Mouse (Mus musculus): ENCODE results near the gene Sf3b4. TPM values are rescaled to one million over a fixed set of nuclear protein-coding genes. Genes with fewer than 3 reads are reported as not detected.
"Not testable (repeated sequence)": the region's sequence is repeated elsewhere in the genome, so short reads cannot be mapped to it uniquely, and the experiment has no call there.

Sf3b4 gene
- polyA plus RNA-seq, 1 experiment from 2014 or later = 128 TPM

DNA sequence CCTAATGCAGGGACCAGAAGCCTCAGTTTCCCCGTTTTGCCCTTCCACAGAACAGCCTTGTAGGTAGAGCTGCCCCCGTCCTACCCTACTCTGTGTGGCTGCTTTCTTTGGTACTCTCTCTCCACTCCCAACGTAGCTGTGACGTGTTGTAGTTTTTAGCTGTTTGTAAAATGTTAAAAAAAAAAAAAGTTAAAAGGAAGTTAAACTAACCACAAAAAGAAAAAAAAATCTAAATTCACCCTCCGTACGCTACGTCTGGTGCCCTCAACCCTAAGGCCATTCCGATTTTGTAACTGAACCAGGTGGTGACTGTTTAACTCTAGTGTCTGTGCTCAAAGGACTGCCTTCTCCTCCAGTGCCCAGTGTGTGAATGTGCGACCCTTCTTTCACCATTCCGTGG is 22.8 kb downstream of the Sf3b4 start:
- Histone ChIP-seq H3K4me3 (replicated peaks; ENCODE audit: low read depth, low read length) (no peak overlapping the region), H3K27ac (no peak overlapping the region), H3K9ac (ENCODE audit: low read depth, low read length) (no peak overlapping the region), H3K4me1 (replicated peaks; ENCODE audit: insufficient read depth, low read length) (peaks cover 12% of the 10 kb centered on the region), H3K36me3 (ENCODE audit: insufficient read depth, low read length) (no peaks in the 10 kb centered on the region), H3K27me3 (ENCODE audit: insufficient read depth, low read length) (no peaks in the 10 kb centered on the region), H3K9me3 (replicated peaks; ENCODE audit: low read length) (no peaks in the 10 kb centered on the region), H3K4me2 (ENCODE audit: low read length) (no peak overlapping the region)
- DNase-seq (ENCODE audit: low spot score) = no peak
- TF ChIP-seq CTCF (IDR thresholded peaks at IDR 0.05; ENCODE audit: low read depth) = no peak
- 87% methylated on average over 10 of the region's 10 CpGs for WGBS
- ATAC-seq (replicated peaks; ENCODE audit: low FRiP score, low read depth) = no peak

DNA sequence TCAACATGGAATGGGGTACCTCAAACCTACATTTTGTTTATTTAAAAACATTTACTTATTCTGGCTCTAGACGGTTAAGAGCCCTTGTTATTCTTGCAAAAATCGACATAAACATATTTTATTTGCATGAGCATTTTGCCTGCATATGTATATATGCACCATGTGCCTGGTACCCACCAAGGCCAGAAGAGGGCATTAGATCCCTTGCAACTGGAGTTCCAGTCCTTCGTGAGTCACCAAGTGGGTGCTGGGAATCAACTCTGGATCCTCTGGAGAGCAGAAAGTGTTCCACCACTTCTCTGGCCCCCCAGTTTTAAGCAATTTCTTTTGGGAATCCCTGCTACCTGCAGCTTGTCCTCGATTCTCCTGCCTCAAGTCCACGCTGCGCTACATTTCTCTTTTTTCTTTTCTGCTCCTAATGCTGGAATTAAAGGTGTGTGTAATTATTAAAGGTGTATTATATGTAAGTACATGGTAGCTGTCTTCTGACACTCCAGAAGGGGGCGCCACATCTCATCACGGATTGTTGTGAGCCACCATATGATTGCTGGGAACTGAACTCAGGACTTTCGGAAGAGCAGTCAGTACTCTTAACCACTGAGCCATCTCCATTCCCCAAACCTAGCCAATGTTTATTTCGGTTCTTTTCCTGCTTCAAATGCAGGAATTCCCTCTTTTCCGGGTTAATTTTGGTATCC is 23.6 kb downstream of the Sf3b4 start:
- Histone ChIP-seq H3K4me3 (replicated peaks; ENCODE audit: low read depth, low read length) (no peak overlapping the region), H3K27me3 (ENCODE audit: insufficient read depth, low read length) (no peaks in the 10 kb centered on the region), H3K9ac (ENCODE audit: low read depth, low read length) (no peak overlapping the region), H3K4me2 (ENCODE audit: low read length) (no peak overlapping the region), H3K27ac (no peak overlapping the region), H3K9me3 (replicated peaks; ENCODE audit: low read length) (no peaks in the 10 kb centered on the region), H3K36me3 (ENCODE audit: insufficient read depth, low read length) (no peaks in the 10 kb centered on the region), H3K4me1 (replicated peaks; ENCODE audit: insufficient read depth, low read length) (peaks cover 12% of the 10 kb centered on the region)
- no peak for ATAC-seq (replicated peaks; ENCODE audit: low FRiP score, low read depth)
- no peak for DNase-seq (ENCODE audit: low spot score)
- peak; percentile 29; the same call in 1 of the 2 replicates for TF ChIP-seq CTCF (IDR thresholded peaks at IDR 0.05; ENCODE audit: low read depth)
- WGBS = 93% methylated on average over 11 of the region's 11 CpGs

DNA sequence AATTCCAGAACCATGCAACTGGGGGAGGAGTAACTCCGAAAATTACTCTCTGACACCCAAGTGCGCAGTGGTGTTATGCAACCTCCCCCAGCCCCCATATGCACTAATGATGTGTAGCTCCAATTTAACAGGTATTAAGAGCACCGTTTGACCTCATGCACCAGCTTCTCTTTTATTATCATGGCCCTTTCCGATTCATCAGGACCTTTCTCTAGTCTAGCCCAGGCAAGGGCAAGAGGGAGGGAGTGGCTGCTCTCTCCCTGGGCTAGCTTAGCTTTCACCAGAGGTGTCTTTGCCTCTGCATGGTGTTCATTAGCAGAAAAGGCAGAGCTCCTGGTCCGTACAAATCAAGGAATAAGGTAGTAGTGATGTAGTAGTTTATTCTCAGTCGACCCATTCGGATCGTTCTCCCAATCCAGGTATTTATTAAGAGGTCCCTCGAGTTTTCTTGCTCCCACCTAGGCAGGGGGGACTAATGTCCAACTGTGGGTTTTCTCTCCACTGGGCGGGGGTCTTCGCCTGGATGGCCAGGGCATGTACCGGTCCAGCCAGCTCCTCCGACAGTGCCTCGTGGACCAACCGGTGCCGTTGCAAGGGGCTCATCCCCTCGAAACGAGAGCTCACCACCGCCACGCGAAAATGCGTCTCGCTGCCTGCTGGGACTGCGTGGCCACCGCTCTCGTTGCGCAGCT is 24.5 kb downstream of the Sf3b4 start:
- no peaks in the 10 kb centered on the region for H3K36me3 ChIP-seq (ENCODE audit: insufficient read depth, low read length)
- no peak for TF ChIP-seq CTCF (IDR thresholded peaks at IDR 0.05; ENCODE audit: low read depth)
- H3K27ac ChIP-seq = peak overlapping the region; percentile 91
- peaks cover 12% of the 10 kb centered on the region for H3K4me1 ChIP-seq (replicated peaks; ENCODE audit: insufficient read depth, low read length)
- peak overlapping the region; percentile 48 for H3K4me3 ChIP-seq (replicated peaks; ENCODE audit: low read depth, low read length)
- no peak for DNase-seq (ENCODE audit: low spot score)
- no peaks in the 10 kb centered on the region for H3K9me3 ChIP-seq (replicated peaks; ENCODE audit: low read length)
- peak overlapping the region; percentile 73 for H3K9ac ChIP-seq (ENCODE audit: low read depth, low read length)
- WGBS = 18% methylated on average over 27 of the region's 27 CpGs
- ATAC-seq (replicated peaks; ENCODE audit: low FRiP score, low read depth) = no peak; the same call in 1 of the 2 replicates
- peak overlapping the region; percentile 73 for H3K4me2 ChIP-seq (ENCODE audit: low read length)
- H3K27me3 ChIP-seq (ENCODE audit: insufficient read depth, low read length) = no peaks in the 10 kb centered on the region

DNA sequence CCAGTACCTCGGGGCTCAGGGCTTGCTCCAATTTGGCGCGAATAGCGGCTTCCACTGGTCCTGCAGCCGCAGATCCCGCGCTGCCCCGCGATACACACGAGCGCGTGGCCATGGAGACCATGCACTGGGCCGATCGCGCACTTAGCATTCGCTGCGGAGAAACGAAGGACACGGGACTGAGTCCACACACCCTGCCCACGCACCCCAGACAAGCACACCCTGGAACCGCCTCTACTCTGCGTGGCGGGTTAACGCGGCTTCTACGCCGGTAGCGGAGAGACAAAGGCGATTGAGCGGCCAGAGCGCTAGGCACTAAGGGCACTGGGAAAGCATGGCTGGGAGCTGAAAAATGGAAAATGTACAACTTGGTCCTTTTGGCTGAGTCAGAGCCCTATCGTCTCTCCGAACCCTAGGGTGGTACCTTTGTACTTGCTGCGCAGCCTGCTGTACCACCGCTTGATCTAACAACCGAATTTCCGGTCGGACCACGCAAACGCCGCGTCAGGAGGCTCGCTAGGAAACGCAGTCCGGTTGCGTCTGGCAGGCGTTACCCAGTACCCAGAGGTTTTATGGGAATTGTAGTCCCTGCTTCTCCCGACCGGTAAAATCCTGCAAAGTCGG is 25.1 kb downstream of the Sf3b4 start:
- DNase-seq (ENCODE audit: low spot score) (peak; percentile 95), ATAC-seq (replicated peaks; ENCODE audit: low FRiP score, low read depth) (peak; percentile 90)
- Histone ChIP-seq H3K4me2 (ENCODE audit: low read length) (peak overlapping the region; percentile 73), H3K9me3 (replicated peaks; ENCODE audit: low read length) (no peaks in the 10 kb centered on the region), H3K9ac (ENCODE audit: low read depth, low read length) (peak overlapping the region; percentile 73), H3K4me1 (replicated peaks; ENCODE audit: insufficient read depth, low read length) (peaks cover 12% of the 10 kb centered on the region), H3K27ac (peak overlapping the region; percentile 91), H3K4me3 (replicated peaks; ENCODE audit: low read depth, low read length) (peak overlapping the region; percentile 48), H3K36me3 (ENCODE audit: insufficient read depth, low read length) (no peaks in the 10 kb centered on the region), H3K27me3 (ENCODE audit: insufficient read depth, low read length) (no peaks in the 10 kb centered on the region)
- peak; percentile 16; the same call in 1 of the 2 replicates for TF ChIP-seq CTCF (IDR thresholded peaks at IDR 0.05; ENCODE audit: low read depth)
- WGBS = under 1% methylated on average over 50 of the region's 50 CpGs

DNA sequence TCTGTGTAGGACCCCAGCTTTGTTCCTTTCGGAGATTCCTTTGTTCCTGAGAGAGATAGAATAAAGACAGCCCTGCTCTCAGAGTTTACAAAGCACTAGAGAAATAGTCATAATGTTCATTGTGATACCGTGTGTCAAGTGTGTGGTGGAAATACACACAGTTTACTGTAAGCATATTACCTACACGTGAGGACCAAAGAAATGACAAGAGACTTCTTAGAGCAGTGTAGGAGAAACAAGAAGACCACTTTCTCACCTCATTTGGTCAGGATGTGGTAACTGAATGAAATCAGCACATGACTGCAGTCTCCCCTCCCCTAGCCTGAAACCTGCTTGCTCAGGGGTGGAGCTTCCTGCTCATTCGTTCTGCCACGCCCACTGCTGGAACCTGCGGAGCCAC is 26.0 kb downstream of the Sf3b4 start:
- 3% methylated on average over 6 of the region's 6 CpGs for WGBS

DNA sequence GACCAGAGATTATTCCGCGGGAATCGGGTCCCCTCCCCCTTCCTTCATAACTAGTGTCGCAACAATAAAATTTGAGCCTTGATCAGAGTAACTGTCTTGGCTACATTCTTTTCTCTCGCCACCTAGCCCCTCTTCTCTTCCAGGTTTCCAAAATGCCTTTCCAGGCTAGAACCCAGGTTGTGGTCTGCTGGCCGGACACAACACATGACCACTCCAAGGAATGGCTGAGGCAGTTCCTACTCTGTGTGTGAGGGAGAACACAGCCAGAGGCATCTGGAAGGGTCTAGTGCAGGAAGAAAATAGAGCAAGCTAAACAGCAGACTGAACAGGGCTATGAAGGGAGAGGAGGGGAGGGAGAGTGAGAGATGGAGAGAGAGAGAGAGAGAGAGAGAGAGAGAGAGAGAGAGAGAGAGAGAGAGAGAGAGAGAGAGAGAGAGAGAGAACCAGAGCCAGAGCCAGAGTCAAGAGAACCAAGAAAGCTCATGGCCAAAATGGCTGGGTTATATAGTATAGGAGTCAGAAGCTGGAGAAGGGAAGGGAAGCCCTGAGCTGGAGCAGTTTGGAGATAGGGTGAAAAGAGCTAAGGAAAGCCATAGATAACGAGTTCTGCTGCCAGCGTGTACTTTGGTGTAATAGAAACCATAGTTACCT is 26.6 kb downstream of the Sf3b4 start:
- ATAC-seq (replicated peaks; ENCODE audit: low FRiP score, low read depth); H3K9me3 ChIP-seq (replicated peaks; ENCODE audit: low read length); H3K27ac ChIP-seq; H3K36me3 ChIP-seq (ENCODE audit: insufficient read depth, low read length); H3K4me2 ChIP-seq (ENCODE audit: low read length); H3K9ac ChIP-seq (ENCODE audit: low read depth, low read length); H3K27me3 ChIP-seq (ENCODE audit: insufficient read depth, low read length); H3K4me3 ChIP-seq (replicated peaks; ENCODE audit: low read depth, low read length); DNase-seq (ENCODE audit: low spot score): not testable (repeated sequence)
- WGBS = 32% methylated on average over 6 of the region's 8 CpGs
- H3K4me1 ChIP-seq (replicated peaks; ENCODE audit: insufficient read depth, low read length) = peaks cover 12% of the 10 kb centered on the region

More for the DNA sequence above, 26.0 kb downstream of the Sf3b4 start:
- no peak for ATAC-seq (replicated peaks; ENCODE audit: low FRiP score, low read depth)
- H3K4me2 ChIP-seq (ENCODE audit: low read length) = peak overlapping the region; percentile 73
- no peak for DNase-seq (ENCODE audit: low spot score)
- no peak overlapping the region for H3K9ac ChIP-seq (ENCODE audit: low read depth, low read length)
- H3K36me3 ChIP-seq (ENCODE audit: insufficient read depth, low read length) = no peaks in the 10 kb centered on the region
- no peak overlapping the region for H3K27ac ChIP-seq
- no peak for TF ChIP-seq CTCF (IDR thresholded peaks at IDR 0.05; ENCODE audit: low read depth)
- H3K4me1 ChIP-seq (replicated peaks; ENCODE audit: insufficient read depth, low read length) = peaks cover 12% of the 10 kb centered on the region
- H3K9me3 ChIP-seq (replicated peaks; ENCODE audit: low read length) = no peaks in the 10 kb centered on the region
- H3K27me3 ChIP-seq (ENCODE audit: insufficient read depth, low read length) = no peaks in the 10 kb centered on the region
- H3K4me3 ChIP-seq (replicated peaks; ENCODE audit: low read depth, low read length) = peak overlapping the region; percentile 48; the same call in 1 of the 2 replicates
